Mouse (Mus musculus) olfactory bulb, adult 2 months (tissue): ENCODE results near the gene Mis18a.

Experiments
- CTCF ChIP-seq: fragments of 200-500 bp; IDR thresholded peaks from 2 replicates; pipeline ENCODE4 v1.5.1; 2012; ENCODE audit warnings: low read depth, mild to moderate bottlenecking, low read length, moderate library complexity; ENCODE audit not compliant: insufficient read depth
- POLR2A ChIP-seq: fragments of 200-500 bp; IDR thresholded peaks from 2 replicates; pipeline ENCODE4 v1.6.1; 2012; ENCODE audit warnings: mild to moderate bottlenecking, low read depth, low read length, moderate library complexity; ENCODE audit not compliant: insufficient read depth

DNA sequence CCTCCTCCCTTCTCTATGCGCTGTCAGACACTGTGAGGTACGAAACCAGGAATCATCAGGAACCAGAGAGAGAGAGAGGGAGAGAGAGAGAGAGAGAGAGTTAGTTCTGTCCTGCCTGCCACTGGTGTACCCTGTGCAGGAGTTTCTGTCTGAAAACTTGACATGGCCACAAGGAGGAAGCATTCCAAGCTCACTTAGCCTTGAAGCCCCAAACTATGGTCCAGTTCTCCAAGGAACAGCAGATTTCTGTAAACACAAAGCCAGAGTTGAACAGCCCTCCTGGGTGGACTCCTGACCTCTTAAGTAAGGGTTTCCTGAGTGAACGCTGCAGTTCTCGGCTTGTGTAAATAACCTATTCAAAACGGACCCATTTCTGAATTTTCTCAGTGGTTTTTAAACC, 40.2 kb downstream of the Mis18a start:
- TF ChIP-seq CTCF (no peak), POLR2A (no peak)
